In genomic region chr12:110974295-110974694, GRCm38 (mm10) we compare ENCODE assay signal across 11 mouse cellular contexts. TPM values are rescaled to one million over a fixed set of nuclear protein-coding genes. Genes with fewer than 3 reads are reported as not detected.
DNase-seq lines count a peak whose midpoint lies in the region; ATAC-seq and TF ChIP-seq lines count a peak whose summit lies in the region.
"Had no signal": no experiment of that assay in that cellular context is flagged by ENCODE, and none has a peak within 500 bp of the region (broad histone marks: within the 10 kb centered on the region; RNA-seq: fewer than 3 reads in every experiment).

No protein-coding gene starts in this region.

- H3K36me3 ChIP-seq in MEL (ENCODE audit: control insufficient read depth in 1 of 2, insufficient read depth in 2 of 2, low read length in 2 of 2) = peaks cover 0 to 40% of the 10 kb centered on the region in 2 experiments; a peak in 2 of 4 replicates
- H3K36me3 ChIP-seq in heart, embryonic 11.5 days (ENCODE audit: control insufficient read depth, insufficient read depth, low read length) = peaks cover 18% of the 10 kb centered on the region
- peaks cover 69% of the 10 kb centered on the region for H3K36me3 ChIP-seq in liver, embryonic 14.5 days (replicated peaks; ENCODE audit: control insufficient read depth, insufficient read depth, low read depth)
- H3K36me3 ChIP-seq in forebrain, embryonic 12.5 days (replicated peaks) = peaks cover 63% of the 10 kb centered on the region

- H3K79me2 ChIP-seq in MEL (ENCODE audit: control insufficient read depth, insufficient read depth, low read length, poor library complexity) = peaks cover 12% of the 10 kb centered on the region

- TF ChIP-seq EP300 in MEL (IDR thresholded peaks at IDR 0.05; ENCODE audit: low read depth in 1 of 2, low read length in 2 of 2) = peak; percentile 96 to 98
- peak; percentile 99 for TF ChIP-seq EP300 in liver, embryonic 14.5 days (IDR thresholded peaks at IDR 0.05; ENCODE audit: low read depth)

- no peak overlapping the region for H3K4me3 ChIP-seq in MEL (ENCODE audit: control insufficient read depth in 1 of 2, insufficient read depth in 1 of 2, low read depth in 2 of 2, low read length in 2 of 2)
- H3K4me3 ChIP-seq in heart, embryonic 11.5 days (ENCODE audit: low read depth, low read length) = no peak overlapping the region
- peak overlapping the region; percentile 39 to 91 for H3K4me3 ChIP-seq in liver, embryonic 14.5 days (ENCODE audit: insufficient read depth in 1 of 2, low read depth in 2 of 2, low read length in 2 of 2)
- H3K4me3 ChIP-seq in forebrain, embryonic 12.5 days (replicated peaks) = no peak overlapping the region
- H3K4me3 ChIP-seq: forebrain, embryonic 15.5 days; hindbrain, embryonic 15.5 days; neural tube, embryonic 15.5 days had no signal

- no peak for TF ChIP-seq RAD21 in MEL (IDR thresholded peaks at IDR 0.05; ENCODE audit: low read depth, low read length)

- H3K27ac ChIP-seq in MEL (ENCODE audit: control insufficient read depth, low read depth, low read length) = peak overlapping the region; percentile 81
- H3K27ac ChIP-seq in heart, embryonic 11.5 days (ENCODE audit: low read depth, low read length) = peak overlapping the region; percentile 46; the same call in 1 of the 2 replicates
- peak overlapping the region; percentile 95 for H3K27ac ChIP-seq in liver, embryonic 14.5 days
- no peak overlapping the region for H3K27ac ChIP-seq in forebrain, embryonic 12.5 days
- H3K27ac ChIP-seq: forebrain, embryonic 15.5 days; hindbrain, embryonic 15.5 days; neural tube, embryonic 15.5 days had no signal

- DNase-seq in adrenal gland, adult 2 months = peak; percentile 32
- DNase-seq in adrenal gland, postnatal 4 days (ENCODE audit: low spot score in 2 of 2) = no peak
- peak; percentile 93 for DNase-seq in MEL (ENCODE audit: low read depth, low spot score)
- DNase-seq in liver, embryonic 14.5 days (ENCODE audit: low read depth in 3 of 3, low spot score in 3 of 3) = peak; percentile 96 to 98 (median 97)
- no peak for DNase-seq in natural killer cell, adult 2 months (ENCODE audit: low spot score in 2 of 2)
- DNase-seq in left cerebral cortex, adult 9 months (ENCODE audit: low spot score in 2 of 2) = no peak

- peak; percentile 47 for ATAC-seq in heart, embryonic 11.5 days (replicated peaks; ENCODE audit: insufficient number of reproducible peaks, low FRiP score, low TSS enrichment)
- peak; percentile 82 for ATAC-seq in liver, embryonic 14.5 days (ENCODE audit: insufficient read depth)
- no peak for ATAC-seq in forebrain, embryonic 12.5 days (ENCODE audit: low FRiP score)
- ATAC-seq: forebrain, embryonic 15.5 days had no signal

- WGBS in heart, embryonic 11.5 days (ENCODE audit: insufficient replicate concordance) = 69% methylated on average over 7 of the region's 7 CpGs
- WGBS in liver, embryonic 14.5 days (ENCODE audit: insufficient replicate concordance) = 17% methylated on average over 7 of the region's 7 CpGs
- 93% methylated on average over 7 of the region's 7 CpGs for WGBS in forebrain, embryonic 12.5 days

- H3K4me1 ChIP-seq in MEL (ENCODE audit: control insufficient read depth in 1 of 2, insufficient read depth in 2 of 2, low read length in 2 of 2) = peaks cover 30 to 52% of the 10 kb centered on the region in 2 experiments
- peaks cover 11% of the 10 kb centered on the region; the same call in 1 of the 2 replicates for H3K4me1 ChIP-seq in heart, embryonic 11.5 days (ENCODE audit: control insufficient read depth, insufficient read depth, low read length)
- H3K4me1 ChIP-seq in liver, embryonic 14.5 days (replicated peaks; ENCODE audit: control insufficient read depth in 2 of 2, insufficient read depth in 2 of 2, low read length in 1 of 2) = peaks cover 61 to 65% of the 10 kb centered on the region in 2 experiments
- H3K4me1 ChIP-seq in forebrain, embryonic 12.5 days = peaks cover 11% of the 10 kb centered on the region

- TF ChIP-seq POLR2A in MEL (IDR thresholded peaks at IDR 0.05; ENCODE audit: control insufficient read depth in 1 of 2, insufficient read depth in 1 of 2, low read depth in 1 of 2, low read length in 2 of 2, poor library complexity in 1 of 2) = no peak; a peak in 1 of 4 replicates

- H3K4me2 ChIP-seq in heart, embryonic 11.5 days = no peak overlapping the region
- H3K4me2 ChIP-seq in liver, embryonic 14.5 days (ENCODE audit: low read depth) = peak overlapping the region; percentile 90
- no peak overlapping the region for H3K4me2 ChIP-seq in forebrain, embryonic 12.5 days
- H3K4me2 ChIP-seq: forebrain, embryonic 15.5 days; hindbrain, embryonic 15.5 days; neural tube, embryonic 15.5 days had no signal

- TF ChIP-seq CTCF in MEL (IDR thresholded peaks at IDR 0.05 in 2 of 3, conservative IDR thresholded peaks at IDR 0.05 in 1 of 3; ENCODE audit: control insufficient read depth in 1 of 3, insufficient read depth in 1 of 3, low read depth in 2 of 3, low read length in 3 of 3, poor library complexity in 1 of 3, severe bottlenecking in 1 of 3) = no peak
- no peak for TF ChIP-seq CTCF in liver, embryonic 14.5 days (IDR thresholded peaks at IDR 0.05; ENCODE audit: low read depth)

- no peaks in the 10 kb centered on the region for H3K27me3 ChIP-seq in MEL (ENCODE audit: control insufficient read depth in 1 of 2, insufficient read depth in 2 of 2, low read length in 2 of 2)
- H3K27me3 ChIP-seq in heart, embryonic 11.5 days (ENCODE audit: control insufficient read depth, insufficient read depth, low read length) = peaks cover 3% of the 10 kb centered on the region; the same call in 1 of the 2 replicates
- H3K27me3 ChIP-seq in liver, embryonic 14.5 days (ENCODE audit: control insufficient read depth, insufficient read depth, low read length) = no peaks in the 10 kb centered on the region
- no peaks in the 10 kb centered on the region for H3K27me3 ChIP-seq in forebrain, embryonic 12.5 days
- H3K27me3 ChIP-seq: forebrain, embryonic 15.5 days; hindbrain, embryonic 15.5 days; neural tube, embryonic 15.5 days had no signal

- H3K9me3 ChIP-seq in MEL (replicated peaks; ENCODE audit: insufficient read depth, low read length) = no peaks in the 10 kb centered on the region
- no peaks in the 10 kb centered on the region for H3K9me3 ChIP-seq in heart, embryonic 11.5 days (replicated peaks; ENCODE audit: control insufficient read depth, low read length)
- H3K9me3 ChIP-seq in liver, embryonic 14.5 days (ENCODE audit: control insufficient read depth, low read length) = no peaks in the 10 kb centered on the region
- no peaks in the 10 kb centered on the region for H3K9me3 ChIP-seq in forebrain, embryonic 12.5 days
- H3K9me3 ChIP-seq: forebrain, embryonic 15.5 days; hindbrain, embryonic 15.5 days; neural tube, embryonic 15.5 days had no signal

- H3K9ac ChIP-seq in MEL (ENCODE audit: control insufficient read depth, low read depth, low read length, poor library complexity, severe bottlenecking) = no peak overlapping the region; the same call in 1 of the 2 replicates
- H3K9ac ChIP-seq in heart, embryonic 11.5 days (ENCODE audit: low read depth, low read length) = no peak overlapping the region
- peak overlapping the region; percentile 60 for H3K9ac ChIP-seq in liver, embryonic 14.5 days (replicated peaks)
- no peak overlapping the region for H3K9ac ChIP-seq in forebrain, embryonic 12.5 days
- H3K9ac ChIP-seq: forebrain, embryonic 15.5 days; hindbrain, embryonic 15.5 days; neural tube, embryonic 15.5 days had no signal

TF ChIP-seq in MEL, 35 proteins besides CTCF, POLR2A, EP300 and RAD21 (continues in another document):
- peak; percentile 48; the same call in 1 of the 2 replicates for TF ChIP-seq MXI1 (IDR thresholded peaks at IDR 0.05; ENCODE audit: low read depth, low read length)
- peak; percentile 99 for TF ChIP-seq TCF12 (IDR thresholded peaks at IDR 0.05; ENCODE audit: low read depth, low read length)
- TF ChIP-seq CHD2 (IDR thresholded peaks at IDR 0.05; ENCODE audit: low read length) = no peak
- TF ChIP-seq ETS1 (IDR thresholded peaks at IDR 0.05; ENCODE audit: low read depth, low read length) = peak; percentile 91
- 0 out of 2 replicates have a peak, but pooled peaks have one; percentile 37 for TF ChIP-seq HCFC1 (IDR thresholded peaks at IDR 0.05; ENCODE audit: low read depth, low read length)
- TF ChIP-seq NELFE (IDR thresholded peaks at IDR 0.05; ENCODE audit: low read depth, low read length) = no peak
- TF ChIP-seq KAT2A (conservative IDR thresholded peaks at IDR 0.05; ENCODE audit: low read depth, low read length) = no peak
- 0 out of 2 replicates have a peak, but pooled peaks have one; percentile 9 for TF ChIP-seq TBP (IDR thresholded peaks at IDR 0.05; ENCODE audit: low read depth, low read length)
- peak; percentile 39; the same call in 1 of the 2 replicates for TF ChIP-seq ZNF384 (IDR thresholded peaks at IDR 0.05; ENCODE audit: low read depth, low read length)
- TF ChIP-seq POLR2AphosphoS5 (IDR thresholded peaks at IDR 0.05; ENCODE audit: borderline replicate concordance, low read depth, low read length) = no peak
- no peak; the same call in 1 of the 2 replicates for TF ChIP-seq ZMIZ1 (IDR thresholded peaks at IDR 0.05; ENCODE audit: low read depth, low read length)
- TF ChIP-seq CHD1 (IDR thresholded peaks at IDR 0.05; ENCODE audit: low read depth, low read length) = no peak
- TF ChIP-seq ZC3H11A (IDR thresholded peaks at IDR 0.05; ENCODE audit: low read depth, low read length) = no peak
- TF ChIP-seq POLR2AphosphoS2 (IDR thresholded peaks at IDR 0.05; ENCODE audit: low read length) = peak; percentile 71
- TF ChIP-seq MAX (IDR thresholded peaks at IDR 0.05; ENCODE audit: low read length) = peak; percentile 70
- no peak for TF ChIP-seq USF2 (IDR thresholded peaks at IDR 0.05; ENCODE audit: borderline replicate concordance in 1 of 2, insufficient read depth in 1 of 2, low read depth in 1 of 2, low read length in 2 of 2)
- TF ChIP-seq SIN3A (IDR thresholded peaks at IDR 0.05; ENCODE audit: low read length) = peak; percentile 81
- TF ChIP-seq ZKSCAN1 (IDR thresholded peaks at IDR 0.05; ENCODE audit: low read depth, low read length) = no peak
- TF ChIP-seq MAFK (IDR thresholded peaks at IDR 0.05; ENCODE audit: borderline replicate concordance, low read depth, low read length) = peak; percentile 64; the same call in 1 of the 2 replicates

RNA-seq across cellular contexts. Expression of gene Ankrd9, which starts 4.5 kb away (rescaled TPM):
- 10 to 100 TPM; 30.4 to 42.7 TPM for total RNA-seq in adrenal gland, adult 2 months (2021)
- 90.6 and 110 TPM in 2 replicates for polyA plus RNA-seq in adrenal gland, adult 2 months (2012; rRNA removed)
- total RNA-seq in adrenal gland, postnatal 4 days (2021) = 1 to 10 TPM; 9.1 to 9.7 TPM
- 17.8 and 26.0 TPM in 2 replicates for total RNA-seq in MEL (2012; rRNA removed)
- polyA plus RNA-seq in MEL (2012; ENCODE audit: insufficient read depth in 1 of 2, insufficient read length in 2 of 2, low read depth in 1 of 2, low replicate concordance in 2 of 2, missing spikeins in 1 of 2) = 10 to 100 TPM in 1 of 2 experiments, not detected in 1; 13.8 TPM
- polyA plus RNA-seq in heart, embryonic 11.5 days (2014; fragmentation: Nextera tagmentation; extraction: Ambion mirVana) = 11.4 and 14.5 TPM in 2 replicates
- 47.4 and 57.4 TPM in 2 replicates for polyA plus RNA-seq in liver, embryonic 14.5 days (2012; rRNA removed)
- 41.8 and 49.8 TPM in 2 replicates for polyA plus RNA-seq in liver, embryonic 14.5 days (2014; fragmentation: Nextera tagmentation; extraction: Ambion mirVana)
- polyA plus RNA-seq in forebrain, embryonic 12.5 days (2016; fragmentation: Nextera tagmentation; extraction: Ambion mirVana) = 15.0 and 15.5 TPM in 2 replicates

Comparison
In these comparisons a context has a peak if more than half of its experiments do, and no peak if none do; other contexts are left out.
1. DNase-seq: peak in adrenal gland, adult 2 months (single experiment), MEL (single experiment) and liver, embryonic 14.5 days (3 of 3); none in adrenal gland, postnatal 4 days (0 of 2), natural killer cell, adult 2 months (0 of 2) and left cerebral cortex, adult 9 months (0 of 2).
2. H3K4me3 ChIP-seq: peak in liver, embryonic 14.5 days (2 of 2); none in MEL (0 of 2), heart, embryonic 11.5 days (single experiment) and forebrain, embryonic 12.5 days (single experiment).